Mouse (Mus musculus) cerebellum, postnatal 4 days (tissue): Measurements from ENCODE around the gene Pdk2.

ENCODE experiments used
- DNase-seq, 2 experiments: peaks; one replicate each; pipeline ENCODE4 v3.0.0; 2022; ENCODE audit warnings: low spot score in 2 of 2, mixed read lengths in 1 of 2

The Pdk2 gene

GRCm38 (mm10) chr11:95004136-95004936 is 36.8 kb downstream of the Pdk2 start:
- no peak for DNase-seq

- no peak for DNase-seq
Measured at GRCm38 (mm10) chr11:95002705-95003104, 38.4 kb downstream of the Pdk2 start.

GRCm38 (mm10) chr11:95001584-95002347 is 39.4 kb downstream of the Pdk2 start:
- DNase-seq: no peak

- DNase-seq: peak in 1 of 2 experiments; percentile 80
Measured at GRCm38 (mm10) chr11:95001058-95001457, 40.1 kb downstream of the Pdk2 start.

- no peak for DNase-seq
Measured at GRCm38 (mm10) chr11:95000548-95000947, 40.6 kb downstream of the Pdk2 start.

GRCm38 (mm10) chr11:95000128-95000527 is 41.0 kb downstream of the Pdk2 start:
- DNase-seq: no peak

- DNase-seq: no peak
Measured at GRCm38 (mm10) chr11:94998041-94998531, 43.1 kb downstream of the Pdk2 start.

- no peak for DNase-seq
Measured at GRCm38 (mm10) chr11:94997596-94997995, 43.6 kb downstream of the Pdk2 start.

GRCm38 (mm10) chr11:94996984-94997383 is 44.2 kb downstream of the Pdk2 start:
- no peak for DNase-seq

GRCm38 (mm10) chr11:94996101-94996500 is 45.1 kb downstream of the Pdk2 start:
- no peak for DNase-seq

- DNase-seq: no peak
Measured at GRCm38 (mm10) chr11:94994947-94995772, 46.0 kb downstream of the Pdk2 start.

GRCm38 (mm10) chr11:94994208-94994814 is 46.8 kb downstream of the Pdk2 start:
- no peak for DNase-seq

- no peak for DNase-seq
Measured at GRCm38 (mm10) chr11:94992754-94993606, 48.2 kb downstream of the Pdk2 start.

GRCm38 (mm10) chr11:94992480-94992753 is 48.7 kb downstream of the Pdk2 start:
- DNase-seq: no peak

- no peak for DNase-seq
Measured at GRCm38 (mm10) chr11:94991641-94992479, 49.3 kb downstream of the Pdk2 start.

- DNase-seq: peak; percentile 89 to 94
Measured at GRCm38 (mm10) chr11:94990749-94991577, 50.2 kb downstream of the Pdk2 start, which contains the start of gene Ppp1r9b. Ppp1r9b (plus strand) TSS chr11:94991035.

- no peak for DNase-seq
Measured at GRCm38 (mm10) chr11:94990102-94990748, 50.9 kb downstream of the Pdk2 start.

- DNase-seq: peak in 1 of 2 experiments; percentile 75
Measured at GRCm38 (mm10) chr11:94989562-94990017, 51.6 kb downstream of the Pdk2 start.
